Mouse (Mus musculus) MEL (cell line): ENCODE data around the gene Loxl1. TPM values are rescaled to one million over a fixed set of nuclear protein-coding genes. Genes with fewer than 3 reads are reported as not detected.

Experiments used
- DNase-seq: peaks from one replicate; pipeline ENCODE4 v3.0.0; 2011; ENCODE audit warnings: low read depth, low spot score
- H3K27ac ChIP-seq: 2 replicates; pipeline ENCODE4 v1.5.1; 2012; ENCODE audit warnings: low read depth, mild to moderate bottlenecking, control low read depth, low read length, moderate library complexity; ENCODE audit not compliant: control insufficient read depth
- H3K27me3 ChIP-seq, 2 experiments: fragments of 150-350 bp in 1 of 2; sonication (generic) in 1 of 2; 2 replicates each; pipeline ENCODE4 v1.6.1; 2012; ENCODE audit warnings: low read length in 2 of 2, mild to moderate bottlenecking in 2 of 2, improper control_type of control experiment in 1 of 2, moderate library complexity in 1 of 2; ENCODE audit not compliant: insufficient read depth in 2 of 2, control insufficient read depth in 1 of 2
- H3K36me3 ChIP-seq, 2 experiments: 2 replicates each; pipeline ENCODE4 v1.6.1; 2012 to 2014; ENCODE audit warnings: low read length in 2 of 2, improper control_type of control experiment in 1 of 2, inconsistent platforms in 1 of 2, mild to moderate bottlenecking in 1 of 2; ENCODE audit not compliant: insufficient read depth in 2 of 2, control insufficient read depth in 1 of 2
- H3K4me1 ChIP-seq, 2 experiments: fragments of 150-350 bp in 1 of 2; sonication (generic) in 1 of 2; 2 replicates each; pipeline ENCODE4 v1.6.1; 2012; ENCODE audit warnings: low read length in 2 of 2, improper control_type of control experiment in 1 of 2, mild to moderate bottlenecking in 1 of 2; ENCODE audit not compliant: insufficient read depth in 2 of 2, control insufficient read depth in 1 of 2
- H3K4me3 ChIP-seq, 2 experiments: fragments of 150-350 bp in 1 of 2; sonication (generic) in 1 of 2; 2 replicates each; pipeline ENCODE4 v1.5.1; 2012; ENCODE audit warnings: low read depth in 2 of 2, low read length in 2 of 2, mild to moderate bottlenecking in 2 of 2, moderate library complexity in 2 of 2, control low read depth in 1 of 2, improper control_type of control experiment in 1 of 2; ENCODE audit not compliant: control insufficient read depth in 1 of 2, insufficient read depth in 1 of 2
- H3K79me2 ChIP-seq: 2 replicates; pipeline ENCODE4 v1.6.1; 2012; ENCODE audit warnings: mild to moderate bottlenecking, low read length, moderate library complexity; ENCODE audit not compliant: control insufficient read depth, poor library complexity, insufficient read depth
- H3K9ac ChIP-seq: 2 replicates; pipeline ENCODE4 v1.6.1; 2012; ENCODE audit warnings: low read depth, mild to moderate bottlenecking, control low read depth, low read length, moderate library complexity; ENCODE audit not compliant: control insufficient read depth, poor library complexity, severe bottlenecking
- H3K9me3 ChIP-seq: fragments of 150-350 bp; sonication (generic); replicated peaks from 2 replicates; pipeline ENCODE4 v1.6.1; 2012; ENCODE audit warnings: mild to moderate bottlenecking, low read length, improper control_type of control experiment, moderate library complexity; ENCODE audit not compliant: insufficient read depth
- BHLHE40 ChIP-seq: IDR thresholded peaks from 2 replicates; pipeline ENCODE4 v1.6.1; 2012; ENCODE audit warnings: low read depth, mild to moderate bottlenecking, inconsistent platforms, low read length, improper control_type of control experiment, borderline replicate concordance
- CHD1 ChIP-seq: IDR thresholded peaks from 2 replicates; pipeline ENCODE4 v1.6.1; 2012; ENCODE audit warnings: low read depth, mild to moderate bottlenecking, inconsistent platforms, low read length, improper control_type of control experiment
- CTCF ChIP-seq, 3 experiments: IDR thresholded peaks in 2 of 3; conservative IDR thresholded peaks in 1 of 3; 2 replicates each; pipeline ENCODE4 v1.5.1; 2011 to 2012; ENCODE audit warnings: low read length in 3 of 3, low read depth in 2 of 3, mild to moderate bottlenecking in 2 of 3, improper control_type of control experiment in 1 of 3, inconsistent platforms in 1 of 3, mixed read lengths in 1 of 3, moderate library complexity in 1 of 3; ENCODE audit not compliant: control insufficient read depth in 1 of 3, insufficient read depth in 1 of 3, poor library complexity in 1 of 3, severe bottlenecking in 1 of 3
- E2F4 ChIP-seq: IDR thresholded peaks from 2 replicates; pipeline ENCODE4 v1.6.1; 2011; ENCODE audit warnings: low read depth, low read length, improper control_type of control experiment, borderline replicate concordance
- ELF1 ChIP-seq: IDR thresholded peaks from 2 replicates; pipeline ENCODE4 v1.6.1; 2014; ENCODE audit warnings: low read depth, mild to moderate bottlenecking, inconsistent platforms, low read length, improper control_type of control experiment, moderate library complexity
- EP300 ChIP-seq, 2 experiments: IDR thresholded peaks; 2 replicates each; pipeline ENCODE4 v1.6.1; 2011; ENCODE audit warnings: improper control_type of control experiment in 2 of 2, low read length in 2 of 2, low read depth in 1 of 2, mild to moderate bottlenecking in 1 of 2
- GATA1 ChIP-seq: IDR thresholded peaks from 2 replicates; pipeline ENCODE4 v1.6.1; 2011; ENCODE audit warnings: low read depth, low read length, improper control_type of control experiment
- HCFC1 ChIP-seq: IDR thresholded peaks from 2 replicates; pipeline ENCODE4 v1.6.1; 2012; ENCODE audit warnings: low read depth, mild to moderate bottlenecking, inconsistent platforms, low read length, improper control_type of control experiment, moderate library complexity
- JUND ChIP-seq: IDR thresholded peaks from 2 replicates; pipeline ENCODE4 v1.6.1; 2011; ENCODE audit warnings: low read depth, mild to moderate bottlenecking, improper control_type of control experiment, low read length
- KAT2A ChIP-seq: conservative IDR thresholded peaks from 2 replicates; pipeline ENCODE4 v1.6.1; 2012; ENCODE audit warnings: low read depth, low read length, improper control_type of control experiment, inconsistent platforms
- MAFK ChIP-seq: IDR thresholded peaks from 2 replicates; pipeline ENCODE4 v1.6.1; 2011; ENCODE audit warnings: low read depth, mild to moderate bottlenecking, low read length, improper control_type of control experiment, borderline replicate concordance
- MAX ChIP-seq: IDR thresholded peaks from 2 replicates; pipeline ENCODE4 v1.6.1; 2011; ENCODE audit warnings: low read length, improper control_type of control experiment
- MAZ ChIP-seq: IDR thresholded peaks from 2 replicates; pipeline ENCODE4 v1.6.1; 2012; ENCODE audit warnings: low read depth, mild to moderate bottlenecking, inconsistent platforms, low read length, improper control_type of control experiment
- MEF2A ChIP-seq: IDR thresholded peaks from 2 replicates; pipeline ENCODE4 v1.6.1; 2014; ENCODE audit warnings: low read depth, mild to moderate bottlenecking, inconsistent platforms, low read length, improper control_type of control experiment; ENCODE audit not compliant: poor library complexity, insufficient replicate concordance, severe bottlenecking; ENCODE audit errors: extremely low read depth
- MXI1 ChIP-seq: IDR thresholded peaks from 2 replicates; pipeline ENCODE4 v1.6.1; 2011; ENCODE audit warnings: mild to moderate bottlenecking, low read depth, low read length, improper control_type of control experiment
- MYB ChIP-seq: IDR thresholded peaks from 2 replicates; pipeline ENCODE4 v1.6.1; 2011; ENCODE audit warnings: mild to moderate bottlenecking, low read depth, low read length, improper control_type of control experiment
- NELFE ChIP-seq: IDR thresholded peaks from 2 replicates; pipeline ENCODE4 v1.6.1; 2011; ENCODE audit warnings: low read depth, low read length, improper control_type of control experiment
- POLR2A ChIP-seq, 2 experiments: IDR thresholded peaks; 2 replicates each; pipeline ENCODE4 v1.6.1; 2011 to 2012; ENCODE audit warnings: low read length in 2 of 2, mild to moderate bottlenecking in 2 of 2, control low read depth in 1 of 2, improper control_type of control experiment in 1 of 2, low read depth in 1 of 2, moderate library complexity in 1 of 2; ENCODE audit not compliant: control insufficient read depth in 1 of 2, insufficient read depth in 1 of 2, poor library complexity in 1 of 2
- POLR2AphosphoS2 ChIP-seq: IDR thresholded peaks from 2 replicates; pipeline ENCODE4 v1.6.1; 2011; ENCODE audit warnings: low read length, improper control_type of control experiment
- POLR2AphosphoS5 ChIP-seq: IDR thresholded peaks from 2 replicates; pipeline ENCODE4 v1.6.1; 2012; ENCODE audit warnings: low read depth, borderline replicate concordance, mild to moderate bottlenecking, inconsistent platforms, low read length, moderate library complexity, mixed read lengths
- RAD21 ChIP-seq: IDR thresholded peaks from 2 replicates; pipeline ENCODE4 v1.6.1; 2011; ENCODE audit warnings: mild to moderate bottlenecking, low read depth, low read length, improper control_type of control experiment
- SIN3A ChIP-seq: IDR thresholded peaks from 2 replicates; pipeline ENCODE4 v1.6.1; 2012; ENCODE audit warnings: low read length, improper control_type of control experiment, inconsistent platforms
- TAL1 ChIP-seq: IDR thresholded peaks from 2 replicates; pipeline ENCODE4 v1.6.1; 2012; ENCODE audit warnings: mild to moderate bottlenecking, inconsistent platforms, low read length, moderate library complexity, mixed read lengths
- TBP ChIP-seq: IDR thresholded peaks from 2 replicates; pipeline ENCODE4 v1.8.0; 2011; ENCODE audit warnings: low read depth, low read length, improper control_type of control experiment
- TCF12 ChIP-seq: IDR thresholded peaks from 2 replicates; pipeline ENCODE4 v1.6.1; 2014; ENCODE audit warnings: low read depth, mild to moderate bottlenecking, inconsistent platforms, low read length, improper control_type of control experiment, moderate library complexity
- UBTF ChIP-seq: IDR thresholded peaks from 2 replicates; pipeline ENCODE4 v1.6.1; 2012; ENCODE audit warnings: low read depth, mild to moderate bottlenecking, inconsistent platforms, low read length, improper control_type of control experiment, moderate library complexity, borderline replicate concordance; ENCODE audit not compliant: insufficient read depth
- USF2 ChIP-seq, 2 experiments: IDR thresholded peaks; 2 replicates each; pipeline ENCODE4 v1.6.1; 2011 to 2012; ENCODE audit warnings: improper control_type of control experiment in 2 of 2, low read length in 2 of 2, borderline replicate concordance in 1 of 2, inconsistent platforms in 1 of 2, low read depth in 1 of 2, mild to moderate bottlenecking in 1 of 2; ENCODE audit not compliant: insufficient read depth in 1 of 2
- ZC3H11A ChIP-seq: IDR thresholded peaks from 2 replicates; pipeline ENCODE4 v1.6.1; 2012; ENCODE audit warnings: low read depth, mild to moderate bottlenecking, inconsistent platforms, low read length, improper control_type of control experiment
- ZKSCAN1 ChIP-seq: IDR thresholded peaks from 2 replicates; pipeline ENCODE4 v1.6.1; 2012; ENCODE audit warnings: low read depth, mild to moderate bottlenecking, inconsistent platforms, low read length, improper control_type of control experiment, moderate library complexity
- ZNF384 ChIP-seq: IDR thresholded peaks from 2 replicates; pipeline ENCODE4 v1.6.1; 2012; ENCODE audit warnings: low read depth, mild to moderate bottlenecking, inconsistent platforms, low read length, improper control_type of control experiment
- polyA plus RNA-seq, 2 experiments: library from polyadenylated mRNA; stranded (reverse) in 1 of 2; unstranded in 1 of 2; fragments of >175 nt in 1 of 2; fragments of >200 nt in 1 of 2; gene quantifications; 2 replicates each; pipeline versions ENCODE4 v1.2.1 to v1.2.4; 2012; ENCODE audit warnings: low replicate concordance in 2 of 2, low read depth in 1 of 2; ENCODE audit not compliant: insufficient read length in 2 of 2, insufficient read depth in 1 of 2, missing spikeins in 1 of 2
- total RNA-seq: library from RNA; depleted of rRNA; stranded (reverse); fragments of 300-350 nt; gene quantifications from 2 replicates; pipeline ENCODE4 v1.2.3, GENCODE M21; 2012

The Loxl1 gene
- total and polyA plus RNA-seq, 3 experiments: not detected

- H3K27me3 ChIP-seq: no peaks in the 10 kb centered on the region
- H3K9me3 ChIP-seq: no peaks in the 10 kb centered on the region
- no peak overlapping the region for H3K9ac ChIP-seq
- no peak overlapping the region for H3K4me3 ChIP-seq
- DNase-seq: no peak
- no peak overlapping the region for H3K27ac ChIP-seq
- H3K79me2 ChIP-seq: no peaks in the 10 kb centered on the region
- peaks cover 0 to 8% of the 10 kb centered on the region in 2 experiments; a peak in 2 of 4 replicates for H3K36me3 ChIP-seq
- no peak for TF ChIP-seq CHD1
- TF ChIP-seq, all 39 proteins: peak for 0
- H3K4me1 ChIP-seq: peaks cover 3 to 10% of the 10 kb centered on the region in 2 experiments; a peak in 2 of 4 replicates
Observed at GRCm38 (mm10) chr9:58327382-58327781, 14.4 kb upstream of the Loxl1 start.

- H3K27ac ChIP-seq: no peak overlapping the region
- no peaks in the 10 kb centered on the region for H3K27me3 ChIP-seq
- peaks cover 3 to 10% of the 10 kb centered on the region in 2 experiments; a peak in 2 of 4 replicates for H3K4me1 ChIP-seq
- no peak overlapping the region for H3K4me3 ChIP-seq
- no peaks in the 10 kb centered on the region for H3K9me3 ChIP-seq
- no peaks in the 10 kb centered on the region for H3K79me2 ChIP-seq
- peak; percentile 57 for DNase-seq
- H3K9ac ChIP-seq: no peak overlapping the region
- peaks cover 0 to 8% of the 10 kb centered on the region in 2 experiments; a peak in 2 of 4 replicates for H3K36me3 ChIP-seq
- TF ChIP-seq KAT2A (no peak), HCFC1 (no peak), E2F4 (no peak), POLR2AphosphoS2 (no peak), UBTF (no peak), ZNF384 (peak; percentile 65), RAD21 (no peak), CTCF (IDR thresholded peaks at IDR 0.05 in 2 of 3, conservative IDR thresholded peaks at IDR 0.05 in 1 of 3; ENCODE audit: control insufficient read depth in 1 of 3, insufficient read depth in 1 of 3, low read depth in 2 of 3, low read length in 3 of 3, poor library complexity in 1 of 3, severe bottlenecking in 1 of 3) (no peak), MAX (no peak), POLR2AphosphoS5 (no peak), TBP (no peak), USF2 (IDR thresholded peaks at IDR 0.05; ENCODE audit: borderline replicate concordance in 1 of 2, insufficient read depth in 1 of 2, low read depth in 1 of 2, low read length in 2 of 2) (no peak), TCF12 (0 out of 2 replicates have a peak, but pooled peaks have one; percentile 17), BHLHE40 (no peak), ZC3H11A (no peak), MAFK (no peak), SIN3A (no peak), MXI1 (no peak), NELFE (no peak), POLR2A (IDR thresholded peaks at IDR 0.05; ENCODE audit: control insufficient read depth in 1 of 2, insufficient read depth in 1 of 2, low read depth in 1 of 2, low read length in 2 of 2, poor library complexity in 1 of 2) (no peak), ELF1 (no peak), GATA1 (no peak), JUND (no peak), TAL1 (0 out of 2 replicates have a peak, but pooled peaks have one; percentile 4), MAZ (no peak), MEF2A (no peak), ZKSCAN1 (no peak), MYB (no peak), EP300 (IDR thresholded peaks at IDR 0.05; ENCODE audit: low read depth in 1 of 2, low read length in 2 of 2) (0 out of 4 replicates have a peak, but pooled peaks of 1 of the 2 experiments have one; percentile 6)
Observed at GRCm38 (mm10) chr9:58326477-58327180, 13.6 kb upstream of the Loxl1 start.
